Mouse (Mus musculus) c-Kit-negative CD71-positive TER-119-positive erythroid progenitor cells, embryonic 14.5 days (primary cell): ENCODE measurements around the gene Snx18.

Experiments used
- DNase-seq: peaks from one replicate; pipeline ENCODE4 v3.0.0-alpha.2; 2013; ENCODE audit warnings: low read depth, low spot score

The Snx18 gene

GRCm38 (mm10) chr13:113597616-113598015 lies 20.7 kb downstream of the Snx18 start:
- DNase-seq: no peak

- DNase-seq: no peak
Measured at GRCm38 (mm10) chr13:113596821-113597541, 21.4 kb downstream of the Snx18 start.

- no peak for DNase-seq
Measured at GRCm38 (mm10) chr13:113595987-113596386, 22.4 kb downstream of the Snx18 start.

- DNase-seq: no peak
Measured at GRCm38 (mm10) chr13:113595219-113595618, 23.1 kb downstream of the Snx18 start.

GRCm38 (mm10) chr13:113594361-113594760 lies 24.0 kb downstream of the Snx18 start:
- no peak for DNase-seq

- DNase-seq: no peak
Measured at GRCm38 (mm10) chr13:113593711-113594110, 24.7 kb downstream of the Snx18 start.

- DNase-seq: no peak
Measured at GRCm38 (mm10) chr13:113592703-113593200, 25.6 kb downstream of the Snx18 start.

GRCm38 (mm10) chr13:113591336-113591735 lies 27.0 kb downstream of the Snx18 start:
- DNase-seq: no peak

- no peak for DNase-seq
Measured at GRCm38 (mm10) chr13:113590216-113590615, 28.1 kb downstream of the Snx18 start.

GRCm38 (mm10) chr13:113589499-113589898 lies 28.9 kb downstream of the Snx18 start:
- no peak for DNase-seq

- no peak for DNase-seq
Measured at GRCm38 (mm10) chr13:113587200-113587936, 31.0 kb downstream of the Snx18 start.

- DNase-seq: no peak
Measured at GRCm38 (mm10) chr13:113585606-113586005, 32.8 kb downstream of the Snx18 start.

GRCm38 (mm10) chr13:113584431-113584830 lies 33.9 kb downstream of the Snx18 start:
- no peak for DNase-seq

GRCm38 (mm10) chr13:113583563-113583962 lies 34.8 kb downstream of the Snx18 start:
- no peak for DNase-seq

- DNase-seq: no peak
Measured at GRCm38 (mm10) chr13:113582024-113582423, 36.3 kb downstream of the Snx18 start.

GRCm38 (mm10) chr13:113581436-113581835 lies 36.9 kb downstream of the Snx18 start:
- no peak for DNase-seq

- DNase-seq: no peak
Measured at GRCm38 (mm10) chr13:113580400-113580790, 38.0 kb downstream of the Snx18 start.

GRCm38 (mm10) chr13:113579788-113580399 lies 38.5 kb downstream of the Snx18 start:
- no peak for DNase-seq

GRCm38 (mm10) chr13:113574232-113574631 lies 44.1 kb downstream of the Snx18 start:
- no peak for DNase-seq

- no peak for DNase-seq
Measured at GRCm38 (mm10) chr13:113573377-113573776, 45.0 kb downstream of the Snx18 start.

GRCm38 (mm10) chr13:113572046-113572686 lies 46.2 kb downstream of the Snx18 start:
- DNase-seq: no peak

GRCm38 (mm10) chr13:113569526-113569925 lies 48.8 kb downstream of the Snx18 start:
- no peak for DNase-seq
